Mouse (Mus musculus) embryonic facial prominence, embryonic 13.5 days (tissue): ENCODE results near the gene Rab34. TPM values are rescaled to one million over a fixed set of nuclear protein-coding genes. Genes with fewer than 3 reads are reported as not detected.

Experiments
- microRNA-seq: library from miRNA; unstranded; fragments of <30 nt; microRNA quantifications from one replicate; pipeline ENCODE4, GENCODE M21; 2016
- polyA plus RNA-seq: library from polyadenylated mRNA; unstranded; fragments of >200 nt; fragmentation: Nextera tagmentation; extraction: Ambion mirVana; gene quantifications from 2 replicates; pipeline ENCODE4 v1.2.1, GENCODE M21; 2015

Gene Rab34
- polyA plus RNA-seq, 1 experiment from 2014 or later = 188 TPM

Small RNA genes within 50 kb of the gene (microRNA-seq; reads per million reads assigned to microRNA genes)
- gene Mir7653 = not detected

Other genes starting within 250 kb of the Rab34 start
- 19.8 and 22.7 TPM in 2 replicates for gene Phf12, start 205.7 kb upstream of the Rab34 start, polyA plus RNA-seq
- gene Dhrs13, start 156.2 kb upstream of the Rab34 start, polyA plus RNA-seq = 16.1 and 20.5 TPM in 2 replicates
- 49.4 and 53.2 TPM in 2 replicates for gene Flot2, start 150.5 kb upstream of the Rab34 start, polyA plus RNA-seq
- 34.8 and 39.0 TPM in 2 replicates for gene Eral1, start 108.0 kb upstream of the Rab34 start, polyA plus RNA-seq
- 14.1 and 16.9 TPM in 2 replicates for gene Fam222b, start 93.8 kb upstream of the Rab34 start, polyA plus RNA-seq
- 91.5 and 103 TPM in 2 replicates for gene Traf4, start 22.8 kb upstream of the Rab34 start, polyA plus RNA-seq
- 17.4 and 18.1 TPM in 2 replicates for gene Nek8, start 11.8 kb upstream of the Rab34 start, polyA plus RNA-seq
- gene Tlcd1, start 11.7 kb upstream of the Rab34 start, polyA plus RNA-seq = 15.4 and 17.2 TPM in 2 replicates
- 1,597 and 1,678 TPM in 2 replicates for gene Rpl23a, start 4.8 kb upstream of the Rab34 start, polyA plus RNA-seq
- gene Proca1, start 5.0 kb downstream of the Rab34 start, polyA plus RNA-seq = 3.2 and 4.1 TPM in 2 replicates
- gene Sdf2, start 57.3 kb downstream of the Rab34 start, polyA plus RNA-seq = 81.9 and 90.6 TPM in 2 replicates
- 30.3 and 32.2 TPM in 2 replicates for gene Supt6, start 57.6 kb downstream of the Rab34 start, polyA plus RNA-seq
- 73.7 and 79.6 TPM in 2 replicates for gene 2610507B11Rik, start 73.3 kb downstream of the Rab34 start, polyA plus RNA-seq
- gene BC030499, start 102.4 kb downstream of the Rab34 start, polyA plus RNA-seq = 0.28 TPM in 1 of 2 replicates, not detected in the other
- gene Spag5, start 113.1 kb downstream of the Rab34 start, polyA plus RNA-seq = 36.4 and 44.3 TPM in 2 replicates
- 16.6 and 21.1 TPM in 2 replicates for gene Aldoc, start 134.5 kb downstream of the Rab34 start, polyA plus RNA-seq
- gene Pigs, start 140.0 kb downstream of the Rab34 start, polyA plus RNA-seq = 75.7 and 79.5 TPM in 2 replicates
- gene Unc119, start 155.1 kb downstream of the Rab34 start, polyA plus RNA-seq = 66.7 and 71.4 TPM in 2 replicates
- gene Foxn1, start 198.1 kb downstream of the Rab34 start, polyA plus RNA-seq = 0.73 and 1.1 TPM in 2 replicates
- gene Slc13a2, start 233.8 kb downstream of the Rab34 start, polyA plus RNA-seq = 0.62 TPM in 1 of 2 replicates, not detected in the other